Mouse (Mus musculus) neural tube, embryonic 14.5 days (tissue): Measurements from ENCODE around the gene Cacng8. TPM values are rescaled to one million over a fixed set of nuclear protein-coding genes. Genes with fewer than 3 reads are reported as not detected.

Experiments used
- ATAC-seq: fragments of 200-750 bp; cut with Nextera tagmentation; 2 replicates; pipeline ENCODE4 v1.8.0; 2017; ENCODE audit warnings: low read depth, mild to moderate bottlenecking, moderate TSS enrichment, moderate library complexity
- H3K27ac ChIP-seq: fragments of 300-500 bp; sonication (generic); 2 replicates; pipeline ENCODE4 v1.5.1; 2014; ENCODE audit warnings: low read depth, mild to moderate bottlenecking, control low read depth, low read length, moderate library complexity, mixed read lengths
- H3K27me3 ChIP-seq: fragments of 300-500 bp; sonication (generic); 2 replicates; pipeline ENCODE4 v1.6.1; 2014; ENCODE audit warnings: low read length; ENCODE audit not compliant: control insufficient read depth, insufficient read depth
- H3K36me3 ChIP-seq: fragments of 300-500 bp; sonication (generic); 2 replicates; pipeline ENCODE4 v1.6.1; 2014; ENCODE audit warnings: low read length, mixed read lengths; ENCODE audit not compliant: control insufficient read depth, insufficient read depth
- H3K4me1 ChIP-seq: fragments of 300-500 bp; sonication (generic); 2 replicates; pipeline ENCODE4 v1.6.1; 2014; ENCODE audit warnings: low read length; ENCODE audit not compliant: control insufficient read depth, insufficient read depth
- H3K4me2 ChIP-seq: fragments of 300-500 bp; sonication (generic); 2 replicates; pipeline ENCODE4 v1.6.1; 2014; ENCODE audit warnings: mild to moderate bottlenecking, low read depth, low read length, control low read depth
- H3K4me3 ChIP-seq: fragments of 300-500 bp; sonication (generic); 2 replicates; pipeline ENCODE4 v1.5.1; 2014; ENCODE audit warnings: low read depth, low read length, control low read depth, mixed read lengths
- H3K9ac ChIP-seq: fragments of 300-500 bp; sonication (generic); replicated peaks from 2 replicates; pipeline ENCODE4 v1.6.1; 2014; ENCODE audit warnings: low read depth, mild to moderate bottlenecking, control low read depth, low read length, mixed read lengths
- H3K9me3 ChIP-seq: fragments of 300-500 bp; sonication (generic); 2 replicates; pipeline ENCODE4 v1.6.1; 2016; ENCODE audit warnings: low read length; ENCODE audit not compliant: control insufficient read depth
- WGBS: fragments of 180-500 bp; shearing (Covaris S2); extraction: QIAGEN DNeasy Blood & Tissue Kit; methylation state at CpG from one replicate; pipeline ENCODE4 v1.1.7; 2014; 5-methylcytosine and 5-hydroxymethylcytosine counted together
- polyA plus RNA-seq: library from polyadenylated mRNA; unstranded; fragments of >200 nt; fragmentation: Nextera tagmentation; extraction: Ambion mirVana; gene quantifications from 2 replicates; pipeline ENCODE4 v1.2.1, GENCODE M21; 2014

Cacng8 gene
- polyA plus RNA-seq, 1 experiment from 2014 or later, result 12.9 TPM

- Histone ChIP-seq H3K27ac (no peak overlapping the region), H3K9me3 (no peaks in the 10 kb centered on the region), H3K4me3 (no peak overlapping the region), H3K4me2 (no peak overlapping the region), H3K9ac (no peak overlapping the region), H3K36me3 (no peaks in the 10 kb centered on the region; the same call in 1 of the 2 replicates), H3K27me3 (no peaks in the 10 kb centered on the region), H3K4me1 (no peaks in the 10 kb centered on the region)
- no peak for ATAC-seq
- WGBS, result 35% methylated on average over 11 of the region's 11 CpGs
Observed at GRCm38 (mm10) chr7:3365547-3366279, 24.8 kb upstream of the Cacng8 start.

GRCm38 (mm10) chr7:3366705-3367516, 23.6 kb upstream of the Cacng8 start:
- Histone ChIP-seq H3K9me3 (no peaks in the 10 kb centered on the region), H3K27me3 (no peaks in the 10 kb centered on the region), H3K9ac (no peak overlapping the region), H3K27ac (no peak overlapping the region), H3K36me3 (no peaks in the 10 kb centered on the region; the same call in 1 of the 2 replicates), H3K4me2 (no peak overlapping the region; the same call in 1 of the 2 replicates), H3K4me1 (no peaks in the 10 kb centered on the region), H3K4me3 (no peak overlapping the region)
- WGBS, result 18% methylated on average over 41 of the region's 42 CpGs
- ATAC-seq, result no peak

GRCm38 (mm10) chr7:3367569-3367968, 22.9 kb upstream of the Cacng8 start:
- H3K9me3 ChIP-seq, result no peaks in the 10 kb centered on the region

GRCm38 (mm10) chr7:3368311-3368710, 22.2 kb upstream of the Cacng8 start:
- no peak overlapping the region for H3K4me2 ChIP-seq
- ATAC-seq, result no peak
- no peaks in the 10 kb centered on the region; the same call in 1 of the 2 replicates for H3K36me3 ChIP-seq
- no peaks in the 10 kb centered on the region for H3K4me1 ChIP-seq
- H3K9me3 ChIP-seq, result no peaks in the 10 kb centered on the region
- no peak overlapping the region for H3K27ac ChIP-seq
- 29% methylated on average over 12 of the region's 12 CpGs for WGBS
- no peaks in the 10 kb centered on the region for H3K27me3 ChIP-seq
- no peak overlapping the region for H3K4me3 ChIP-seq
- H3K9ac ChIP-seq, result no peak overlapping the region

More at GRCm38 (mm10) chr7:3367569-3367968, 22.9 kb upstream of the Cacng8 start:
- Histone ChIP-seq H3K36me3 (no peaks in the 10 kb centered on the region; the same call in 1 of the 2 replicates), H3K4me3 (no peak overlapping the region), H3K4me1 (no peaks in the 10 kb centered on the region), H3K27ac (no peak overlapping the region), H3K9ac (no peak overlapping the region), H3K4me2 (peak overlapping the region; percentile 2; the same call in 1 of the 2 replicates), H3K27me3 (no peaks in the 10 kb centered on the region)
- no peak for ATAC-seq
- WGBS, result 10% methylated on average over 11 of the region's 11 CpGs

- no peak for ATAC-seq
- Histone ChIP-seq H3K9me3 (no peaks in the 10 kb centered on the region), H3K4me1 (no peaks in the 10 kb centered on the region), H3K36me3 (no peaks in the 10 kb centered on the region; the same call in 1 of the 2 replicates), H3K27me3 (no peaks in the 10 kb centered on the region), H3K4me3 (no peak overlapping the region), H3K9ac (no peak overlapping the region), H3K27ac (no peak overlapping the region), H3K4me2 (no peak overlapping the region)
- WGBS, result 80% methylated on average over 6 of the region's 6 CpGs
Observed at GRCm38 (mm10) chr7:3369189-3369588, 21.3 kb upstream of the Cacng8 start.

- Histone ChIP-seq H3K9me3 (no peaks in the 10 kb centered on the region), H3K36me3 (no peaks in the 10 kb centered on the region), H3K27ac (no peak overlapping the region), H3K4me3 (no peak overlapping the region), H3K9ac (no peak overlapping the region), H3K4me2 (no peak overlapping the region), H3K27me3 (no peaks in the 10 kb centered on the region), H3K4me1 (no peaks in the 10 kb centered on the region)
- no peak for ATAC-seq
- WGBS, result 68% methylated on average over 4 of the region's 4 CpGs
Observed at GRCm38 (mm10) chr7:3370407-3370806, 20.1 kb upstream of the Cacng8 start.

- H3K27me3 ChIP-seq, result no peaks in the 10 kb centered on the region
- no peak overlapping the region for H3K9ac ChIP-seq
- H3K4me2 ChIP-seq, result no peak overlapping the region
- H3K4me1 ChIP-seq, result no peaks in the 10 kb centered on the region
- ATAC-seq, result no peak
- 57% methylated on average over 2 of the region's 2 CpGs for WGBS
- no peak overlapping the region for H3K27ac ChIP-seq
- no peaks in the 10 kb centered on the region for H3K9me3 ChIP-seq
- H3K4me3 ChIP-seq, result no peak overlapping the region
- H3K36me3 ChIP-seq, result no peaks in the 10 kb centered on the region
Observed at GRCm38 (mm10) chr7:3372376-3372775, 18.1 kb upstream of the Cacng8 start.

GRCm38 (mm10) chr7:3373754-3374153, 16.7 kb upstream of the Cacng8 start:
- Histone ChIP-seq H3K36me3 (no peaks in the 10 kb centered on the region), H3K4me2 (no peak overlapping the region), H3K9me3 (no peaks in the 10 kb centered on the region), H3K27me3 (no peaks in the 10 kb centered on the region), H3K27ac (no peak overlapping the region), H3K4me3 (no peak overlapping the region), H3K4me1 (no peaks in the 10 kb centered on the region), H3K9ac (no peak overlapping the region)
- ATAC-seq, result no peak
- whole genome bisulfite sequencing, result 85% methylated on average over 8 of the region's 8 CpGs

GRCm38 (mm10) chr7:3376831-3377230, 13.7 kb upstream of the Cacng8 start:
- no peak for ATAC-seq
- H3K27me3 ChIP-seq, result no peaks in the 10 kb centered on the region
- no peak overlapping the region for H3K4me2 ChIP-seq
- no peak overlapping the region for H3K9ac ChIP-seq
- H3K4me3 ChIP-seq, result no peak overlapping the region
- no peaks in the 10 kb centered on the region for H3K36me3 ChIP-seq
- H3K9me3 ChIP-seq, result no peaks in the 10 kb centered on the region
- 56% methylated on average over 4 of the region's 4 CpGs for WGBS
- no peaks in the 10 kb centered on the region for H3K4me1 ChIP-seq
- H3K27ac ChIP-seq, result no peak overlapping the region
